Mouse (Mus musculus) small intestine, adult 2 months (tissue): ENCODE data around the gene Gjd3. TPM values are rescaled to one million over a fixed set of nuclear protein-coding genes. Genes with fewer than 3 reads are reported as not detected.

Experiments
- H3K27ac ChIP-seq: fragments of 200-500 bp; 2 replicates; pipeline ENCODE4 v1.5.1; 2012; ENCODE audit warnings: low read depth, low read length, control low read depth, inconsistent platforms; ENCODE audit not compliant: insufficient read depth
- H3K27me3 ChIP-seq: fragments of 200-500 bp; 2 replicates; pipeline ENCODE4 v1.6.1; 2012; ENCODE audit warnings: mild to moderate bottlenecking, moderate library complexity, low read length, inconsistent platforms; ENCODE audit not compliant: control insufficient read depth, insufficient read depth
- H3K36me3 ChIP-seq: fragments of 200-500 bp; 2 replicates; pipeline ENCODE4 v1.6.1; 2012; ENCODE audit warnings: mild to moderate bottlenecking, low read length, control low read depth, inconsistent platforms; ENCODE audit not compliant: control insufficient read depth, insufficient read depth
- H3K4me1 ChIP-seq: fragments of 200-500 bp; 2 replicates; pipeline ENCODE4 v1.6.1; 2012; ENCODE audit warnings: low read length, inconsistent platforms, mixed read lengths; ENCODE audit not compliant: control insufficient read depth, insufficient read depth, insufficient read length
- H3K4me3 ChIP-seq: fragments of 200-500 bp; 2 replicates; pipeline ENCODE4 v1.5.1; 2012; ENCODE audit warnings: low read depth, mild to moderate bottlenecking, control low read depth, inconsistent platforms, low read length, moderate library complexity
- CTCF ChIP-seq: fragments of 200-500 bp; IDR thresholded peaks from 2 replicates; pipeline ENCODE4 v1.5.1; 2012; ENCODE audit warnings: low read depth, mild to moderate bottlenecking, control low read depth, inconsistent platforms, low read length, moderate library complexity, mixed read lengths; ENCODE audit not compliant: insufficient replicate concordance, insufficient read length; ENCODE audit errors: extremely low read depth
- POLR2A ChIP-seq: fragments of 200-500 bp; IDR thresholded peaks from 2 replicates; pipeline ENCODE4 v1.6.1; 2012; ENCODE audit warnings: low read depth, mild to moderate bottlenecking, control low read depth, inconsistent platforms, low read length, moderate library complexity
- WGBS: fragments of 180-500 bp; shearing (Covaris S2); methylation state at CpG from one replicate; pipeline ENCODE4 v1.1.7; 2018; 5-methylcytosine and 5-hydroxymethylcytosine counted together
- polyA plus RNA-seq: library from polyadenylated mRNA; depleted of rRNA; stranded (reverse); fragments of >200 nt; gene quantifications from 2 replicates; pipeline ENCODE4 v1.2.3, GENCODE M21; 2012

The Gjd3 gene
- polyA plus RNA-seq, 1 experiment = 5.8 TPM

GRCm38 (mm10) chr11:98971316-98972031 lies 11.3 kb downstream of the Gjd3 start:
- Histone ChIP-seq H3K36me3 (peaks cover 74% of the 10 kb centered on the region), H3K27ac (no peak overlapping the region), H3K4me3 (no peak overlapping the region), H3K27me3 (no peaks in the 10 kb centered on the region), H3K4me1 (peaks cover 9% of the 10 kb centered on the region; the same call in 1 of the 2 replicates)
- TF ChIP-seq CTCF = no peak
- no peak for TF ChIP-seq POLR2A
- 77% methylated on average over 23 of the region's 23 CpGs for WGBS

- peaks cover 81% of the 10 kb centered on the region for H3K36me3 ChIP-seq
- TF ChIP-seq CTCF (no peak), POLR2A (no peak)
- H3K4me3 ChIP-seq = no peak overlapping the region
- H3K4me1 ChIP-seq = peaks cover 15% of the 10 kb centered on the region
- no peak overlapping the region for H3K27ac ChIP-seq
- no peaks in the 10 kb centered on the region for H3K27me3 ChIP-seq
- 64% methylated on average over 29 of the region's 29 CpGs for WGBS
These were observed 12.5 kb downstream of the Gjd3 start for GRCm38 (mm10) chr11:98970191-98970925.

- H3K36me3 ChIP-seq = peaks cover 80% of the 10 kb centered on the region
- WGBS = 78% methylated on average over 17 of the region's 17 CpGs
- H3K27me3 ChIP-seq = no peaks in the 10 kb centered on the region
- H3K27ac ChIP-seq = no peak overlapping the region
- H3K4me3 ChIP-seq = no peak overlapping the region
- peaks cover 21% of the 10 kb centered on the region for H3K4me1 ChIP-seq
- TF ChIP-seq CTCF (no peak), POLR2A (no peak)
These were observed 13.3 kb downstream of the Gjd3 start for GRCm38 (mm10) chr11:98969496-98969927.

GRCm38 (mm10) chr11:98968716-98969495 lies 13.9 kb downstream of the Gjd3 start:
- no peak overlapping the region for H3K4me3 ChIP-seq
- peaks cover 75% of the 10 kb centered on the region for H3K36me3 ChIP-seq
- TF ChIP-seq POLR2A (no peak), CTCF (no peak)
- peaks cover 27% of the 10 kb centered on the region for H3K4me1 ChIP-seq
- no peaks in the 10 kb centered on the region for H3K27me3 ChIP-seq
- 62% methylated on average over 20 of the region's 20 CpGs for WGBS
- H3K27ac ChIP-seq = no peak overlapping the region

- Histone ChIP-seq H3K27ac (no peak overlapping the region), H3K27me3 (no peaks in the 10 kb centered on the region), H3K36me3 (peaks cover 67% of the 10 kb centered on the region), H3K4me1 (peaks cover 34% of the 10 kb centered on the region), H3K4me3 (no peak overlapping the region)
- WGBS = 72% methylated on average over 16 of the region's 16 CpGs
- TF ChIP-seq CTCF (no peak), POLR2A (no peak)
These were observed 14.7 kb downstream of the Gjd3 start for GRCm38 (mm10) chr11:98968079-98968478.

GRCm38 (mm10) chr11:98966499-98967141 lies 16.2 kb downstream of the Gjd3 start:
- 58% methylated on average over 9 of the region's 9 CpGs for WGBS
- Histone ChIP-seq H3K27me3 (no peaks in the 10 kb centered on the region), H3K27ac (no peak overlapping the region), H3K36me3 (peaks cover 55% of the 10 kb centered on the region), H3K4me1 (peaks cover 42% of the 10 kb centered on the region), H3K4me3 (no peak overlapping the region)
- TF ChIP-seq CTCF = no peak
- no peak for TF ChIP-seq POLR2A
